Mouse (Mus musculus): Measurements from ENCODE around the gene Slamf1. TPM values are rescaled to one million over a fixed set of nuclear protein-coding genes. Genes with fewer than 3 reads are reported as not detected.

The Slamf1 gene
- 0.36 TPM in 1 of 2 replicates, not detected in the other for total RNA-seq (2015; ENCODE audit: low replicate concordance)
- 0.39 and 3.6 TPM in 2 replicates for total RNA-seq (2017; ENCODE audit: low replicate concordance)

DNA sequence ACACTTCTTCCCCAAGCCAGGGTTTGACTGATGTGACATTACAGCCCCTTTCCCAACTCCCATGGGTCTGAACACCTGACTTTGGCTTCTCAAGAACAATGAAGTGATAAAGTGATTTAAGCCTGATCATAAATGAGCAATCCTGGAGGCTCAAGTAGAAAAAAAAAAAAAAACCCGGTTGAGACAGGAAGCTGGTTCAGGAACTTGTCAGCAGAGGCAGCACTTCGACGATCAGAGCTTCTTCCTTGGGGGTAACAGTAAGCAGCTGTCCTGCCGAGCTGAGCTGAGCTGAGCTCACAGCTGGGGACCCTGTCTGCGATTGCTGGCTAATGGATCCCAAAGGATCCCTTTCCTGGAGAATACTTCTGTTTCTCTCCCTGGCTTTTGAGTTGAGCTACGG, at the start of gene Slamf1:
Gene Slamf1 (plus strand): TSS at position 230 of the 400 bp plus-strand sequence.
- ATAC-seq (replicated peaks; ENCODE audit: low FRiP score, poor library complexity, severe bottlenecking), result no peak

DNA sequence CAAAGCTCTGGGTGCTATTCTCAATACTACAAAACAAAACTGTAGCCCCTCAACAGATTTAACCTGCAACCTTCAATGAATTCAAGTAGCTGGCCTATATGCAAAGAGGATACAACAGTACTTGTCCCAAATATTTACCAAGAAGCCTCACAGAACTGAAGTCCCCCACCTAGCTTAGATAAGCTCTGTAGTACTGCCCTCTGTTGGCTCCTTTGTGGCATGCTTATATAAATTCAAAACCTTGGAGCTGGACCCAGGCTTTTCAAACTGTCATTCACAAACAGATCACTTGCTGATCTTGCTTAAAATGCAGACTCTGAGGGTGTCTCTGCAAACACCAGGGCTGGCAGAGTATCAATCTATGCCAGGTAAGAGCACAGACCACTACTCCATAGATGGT, 35.7 kb upstream of the Slamf1 start:
- ATAC-seq (replicated peaks; ENCODE audit: low FRiP score, poor library complexity, severe bottlenecking), result no peak

DNA sequence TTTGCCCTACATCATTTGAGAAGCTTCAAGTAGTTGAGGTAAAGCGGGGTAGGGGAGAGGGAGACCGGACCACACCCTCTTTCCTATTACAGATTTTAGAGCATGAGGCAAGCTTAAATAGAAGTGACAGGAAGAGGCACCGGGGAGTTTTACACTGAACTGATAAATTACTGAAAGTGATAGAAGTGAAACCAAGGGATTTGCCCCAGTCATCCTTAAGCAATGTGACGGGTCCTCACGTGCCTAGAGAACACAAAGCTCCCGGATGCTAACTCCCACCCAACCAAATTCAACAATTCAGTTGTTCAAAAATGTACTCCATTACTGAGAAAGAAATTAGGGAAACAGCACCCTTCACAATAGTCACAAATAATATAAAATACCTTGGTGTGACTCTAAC, 32.0 kb upstream of the Slamf1 start:
- no peak for ATAC-seq (replicated peaks; ENCODE audit: low FRiP score, poor library complexity, severe bottlenecking)

DNA sequence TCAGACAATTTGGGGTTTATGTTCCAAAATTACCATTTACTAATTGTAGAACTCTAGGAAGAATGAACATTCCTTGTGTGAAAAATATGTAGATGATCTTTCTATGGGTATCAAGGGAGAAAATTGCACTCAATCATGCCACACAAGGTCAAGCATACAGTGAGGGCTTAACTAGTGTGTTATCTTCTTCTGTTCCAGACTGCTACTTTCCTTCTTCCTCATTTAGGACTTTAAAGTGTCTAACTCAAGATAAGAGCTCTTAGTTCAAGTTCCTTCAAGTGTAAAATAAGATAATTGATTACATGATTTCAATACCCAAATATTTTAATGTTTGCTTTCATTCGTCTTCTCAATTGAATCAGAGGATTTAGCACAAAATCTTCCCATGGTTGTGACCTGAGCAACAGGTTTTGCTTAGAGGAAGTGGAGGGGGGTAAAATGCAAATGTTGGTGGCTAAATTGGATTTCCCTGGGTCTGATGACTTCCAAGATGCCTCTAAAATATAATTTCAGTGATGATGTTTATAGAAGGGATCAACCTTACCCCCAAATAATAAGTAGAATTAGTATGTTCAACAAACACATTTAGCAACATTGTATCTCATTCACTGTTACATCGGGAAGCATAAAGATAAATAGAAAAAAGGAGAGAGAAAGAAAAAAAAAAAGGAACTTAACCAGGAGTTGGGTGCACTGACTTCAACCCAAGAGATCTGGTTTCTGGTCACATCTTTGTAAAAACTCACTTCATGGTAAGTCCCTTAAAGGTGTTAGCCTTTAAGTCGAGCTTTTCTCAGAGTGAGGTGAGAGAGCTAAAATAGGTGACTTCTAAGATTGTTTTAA, 18.6 kb upstream of the Slamf1 start:
- no peak for ATAC-seq (replicated peaks; ENCODE audit: low FRiP score, poor library complexity, severe bottlenecking)

DNA sequence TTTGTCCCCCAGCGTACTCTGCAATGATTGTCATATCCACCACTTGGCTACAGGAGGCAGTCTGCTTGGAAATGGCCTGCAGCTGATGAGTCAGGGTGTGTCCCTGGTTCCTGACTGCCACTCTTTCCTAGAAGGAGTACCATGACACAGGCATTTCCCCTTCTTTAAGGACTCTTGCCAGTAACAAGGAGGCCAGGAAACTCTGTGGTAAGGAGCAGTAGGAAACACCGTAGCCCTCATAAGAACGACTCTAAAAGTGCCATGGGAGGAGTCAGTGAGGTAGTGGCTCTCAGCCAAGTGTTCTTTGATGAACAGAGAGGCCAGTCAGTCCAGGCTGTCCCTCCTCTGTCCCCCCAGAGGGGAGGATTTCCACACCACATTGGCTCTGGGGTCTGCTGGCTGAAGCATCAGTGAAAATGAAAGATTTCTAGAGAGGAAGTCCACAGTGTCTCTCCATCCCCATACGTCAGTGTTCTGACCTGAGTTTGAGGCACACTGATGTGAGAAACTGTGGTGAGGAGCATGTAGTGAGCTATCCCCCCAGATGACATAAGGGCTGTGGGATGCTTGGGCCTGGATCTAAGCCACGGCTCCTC, 5.0 kb upstream of the Slamf1 start:
- ATAC-seq (replicated peaks; ENCODE audit: low FRiP score, poor library complexity, severe bottlenecking), result no peak

DNA sequence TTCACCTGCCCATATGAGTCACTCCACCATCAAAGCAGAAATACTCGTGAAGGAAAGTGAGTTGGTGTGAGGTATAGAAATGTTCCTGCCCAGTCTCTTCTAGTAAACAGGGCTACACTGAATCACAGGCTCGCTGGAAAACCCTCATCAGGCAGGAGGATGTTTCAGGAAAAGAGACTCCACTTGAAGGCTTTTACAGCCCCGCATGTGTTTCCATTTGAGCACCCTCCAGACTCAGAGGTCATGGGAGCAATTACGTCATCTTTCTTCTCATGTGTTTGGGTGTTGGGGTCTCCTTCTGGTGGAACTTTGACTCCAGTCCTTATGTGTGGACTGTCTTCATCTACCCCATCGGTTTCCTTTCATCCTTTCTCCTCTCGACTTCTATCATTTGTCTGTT, 4.1 kb downstream of the Slamf1 start:
- no peak for ATAC-seq (replicated peaks; ENCODE audit: low FRiP score, poor library complexity, severe bottlenecking)

DNA sequence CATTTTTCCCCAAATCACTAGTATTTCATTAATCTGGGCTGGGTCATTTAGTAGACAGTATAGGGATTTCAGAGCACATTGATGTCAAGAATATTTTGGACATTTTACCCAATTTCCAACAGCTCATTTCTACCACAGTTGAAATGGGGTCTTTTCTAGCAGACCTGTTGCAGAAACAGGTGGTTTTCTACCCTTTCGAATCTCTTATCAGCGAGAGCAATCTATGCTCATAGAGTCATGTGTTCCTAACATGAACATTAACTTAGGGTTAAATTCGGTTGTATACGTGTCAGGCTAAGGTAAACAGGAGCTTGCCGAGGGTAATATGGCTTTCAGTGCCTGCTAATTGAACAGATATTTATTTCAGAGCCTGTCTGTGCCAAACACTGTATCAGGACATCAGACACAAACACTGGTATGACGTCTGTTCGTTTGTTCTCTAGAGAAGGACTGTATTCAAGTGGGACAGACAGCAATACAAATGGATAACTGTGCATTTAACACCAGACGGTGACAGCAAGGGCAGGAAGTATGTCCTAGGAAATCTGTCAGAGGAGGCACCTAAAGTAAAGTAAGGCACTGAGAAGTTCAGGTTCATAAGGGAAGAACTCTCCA, 5.3 kb downstream of the Slamf1 start:
- no peak for ATAC-seq (replicated peaks; ENCODE audit: low FRiP score, poor library complexity, severe bottlenecking)

DNA sequence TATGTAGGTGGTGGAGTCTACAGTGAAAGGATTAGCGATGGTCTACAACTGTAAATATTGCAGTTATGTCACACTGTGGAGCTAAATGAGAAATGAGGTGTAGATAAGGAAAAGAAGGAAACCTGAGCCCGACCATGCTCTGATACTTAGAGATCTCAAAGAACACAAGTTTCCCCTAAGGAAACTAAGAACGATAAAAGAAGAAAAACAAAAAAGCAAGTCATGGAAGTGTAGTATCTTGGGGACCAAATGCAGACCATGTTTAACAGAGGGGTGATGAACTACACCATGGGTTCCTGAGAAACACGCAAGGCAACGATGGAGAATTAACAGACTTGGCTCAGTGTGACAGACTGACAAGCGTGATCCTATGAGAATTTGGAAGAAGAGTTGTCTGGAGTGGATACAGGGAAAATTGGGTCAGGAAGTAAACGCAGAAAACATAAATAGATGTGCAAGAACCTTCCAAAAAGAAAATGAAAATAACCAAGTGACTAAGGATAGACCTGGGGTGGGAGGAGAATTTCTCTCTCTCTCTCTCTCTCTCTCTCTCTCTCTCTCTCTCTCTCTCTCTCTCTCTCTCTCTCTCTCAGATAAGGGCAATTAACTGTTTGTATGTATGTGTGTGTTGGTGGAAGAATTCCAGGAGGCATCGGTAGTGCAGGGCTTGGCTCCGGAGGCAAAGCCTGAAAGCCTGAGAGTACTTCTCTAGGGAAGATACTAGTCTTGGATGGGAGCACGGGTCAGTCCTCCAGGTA, 6.5 kb downstream of the Slamf1 start:
- no peak for ATAC-seq (replicated peaks; ENCODE audit: low FRiP score, poor library complexity, severe bottlenecking)

DNA sequence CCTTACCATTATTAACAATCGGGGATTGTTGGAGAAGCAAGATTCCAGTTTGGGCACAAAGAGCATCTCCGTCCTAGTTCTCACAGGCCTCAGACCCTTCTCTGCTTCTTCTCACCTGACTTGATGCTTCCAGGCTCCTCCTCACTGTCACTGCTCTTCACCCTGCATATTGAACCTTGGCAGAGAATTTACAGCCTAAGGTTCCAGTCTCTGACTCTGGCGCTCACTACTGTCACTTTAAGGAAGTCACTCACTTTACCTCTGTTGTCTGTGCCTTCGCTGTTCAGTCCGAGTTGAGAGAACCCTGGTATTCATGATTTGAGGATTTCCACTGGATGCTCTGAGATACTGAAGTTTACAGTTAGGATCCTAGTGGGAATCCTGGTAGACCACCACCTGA, 7.3 kb downstream of the Slamf1 start:
- no peak for ATAC-seq (replicated peaks; ENCODE audit: low FRiP score, poor library complexity, severe bottlenecking)

DNA sequence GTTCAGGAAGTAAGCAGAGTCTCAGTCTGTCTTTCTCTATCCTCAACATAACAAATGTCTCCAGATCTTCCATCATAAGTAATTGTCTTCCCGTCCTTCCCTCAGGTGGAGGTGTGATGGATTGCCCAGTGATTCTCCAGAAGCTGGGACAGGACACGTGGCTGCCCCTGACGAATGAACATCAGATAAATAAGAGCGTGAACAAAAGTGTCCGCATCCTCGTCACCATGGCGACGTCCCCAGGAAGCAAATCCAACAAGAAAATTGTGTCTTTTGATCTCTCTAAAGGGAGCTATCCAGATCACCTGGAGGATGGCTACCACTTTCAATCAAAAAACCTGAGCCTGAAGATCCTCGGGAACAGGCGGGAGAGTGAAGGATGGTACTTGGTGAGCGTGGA, 7.8 kb downstream of the Slamf1 start:
- ATAC-seq (replicated peaks; ENCODE audit: low FRiP score, poor library complexity, severe bottlenecking), result no peak

DNA sequence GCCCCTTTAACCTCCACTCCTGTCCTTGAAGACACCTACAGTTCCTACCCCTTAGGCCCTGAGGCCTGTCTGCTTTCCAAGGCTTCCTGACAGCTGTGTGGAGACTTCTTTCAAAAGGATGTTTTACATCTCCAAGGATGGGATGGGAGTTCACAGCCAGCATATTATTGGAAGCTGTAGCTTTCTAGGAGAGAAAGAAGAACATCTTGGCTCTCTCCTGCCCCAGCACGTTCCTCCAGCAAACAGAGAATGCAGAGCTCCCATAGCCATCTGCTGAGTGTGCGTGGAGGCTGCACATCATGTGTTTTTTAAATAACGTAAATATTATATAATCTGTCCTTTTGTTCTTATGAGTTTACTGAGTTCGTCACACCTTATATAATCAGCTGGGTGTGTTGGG, 8.9 kb downstream of the Slamf1 start:
- ATAC-seq (replicated peaks; ENCODE audit: low FRiP score, poor library complexity, severe bottlenecking), result no peak

DNA sequence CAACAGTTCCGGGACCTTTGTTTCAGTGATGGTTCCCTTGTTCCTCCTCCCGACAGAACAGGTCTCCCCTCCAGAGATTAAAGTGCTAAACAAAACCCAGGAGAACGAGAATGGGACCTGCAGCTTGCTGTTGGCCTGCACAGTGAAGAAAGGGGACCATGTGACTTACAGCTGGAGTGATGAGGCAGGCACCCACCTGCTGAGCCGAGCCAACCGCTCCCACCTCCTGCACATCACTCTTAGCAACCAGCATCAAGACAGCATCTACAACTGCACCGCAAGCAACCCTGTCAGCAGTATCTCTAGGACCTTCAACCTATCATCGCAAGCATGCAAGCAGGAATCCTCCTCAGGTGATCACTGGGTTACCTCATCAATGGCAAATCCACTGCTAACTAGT, 10.1 kb downstream of the Slamf1 start:
- ATAC-seq (replicated peaks; ENCODE audit: low FRiP score, poor library complexity, severe bottlenecking), result no peak

DNA sequence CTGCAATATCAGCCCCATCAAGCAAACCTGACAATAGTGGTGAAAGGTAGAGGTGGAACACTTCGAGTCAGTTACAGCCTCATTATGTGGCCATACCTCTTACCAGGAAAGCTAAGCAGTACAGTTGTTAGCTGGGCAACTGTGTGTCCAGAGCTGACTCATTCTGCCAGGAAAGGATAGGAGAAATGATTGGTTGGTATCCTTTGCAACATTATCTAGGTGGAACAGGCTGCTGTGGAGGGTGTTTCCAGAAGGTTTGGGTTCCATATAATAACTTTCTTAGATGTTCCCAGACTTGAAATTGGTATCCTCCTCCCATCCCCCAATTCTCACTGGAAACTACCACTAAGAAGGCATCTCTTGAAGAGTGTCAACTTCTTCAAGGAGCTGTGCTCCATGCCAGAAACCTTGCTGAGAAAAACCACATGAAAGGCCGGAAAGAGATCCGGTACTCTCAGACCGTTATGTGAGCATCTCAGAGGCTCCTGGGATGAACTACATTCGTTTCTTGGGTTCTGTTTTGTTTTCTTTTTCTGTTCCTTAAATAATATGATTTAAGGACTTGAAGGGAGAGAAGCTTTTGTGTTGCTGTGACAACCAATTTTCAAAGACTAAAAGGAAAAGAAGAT, 15.5 kb downstream of the Slamf1 start:
- ATAC-seq (replicated peaks; ENCODE audit: low FRiP score, poor library complexity, severe bottlenecking), result no peak

DNA sequence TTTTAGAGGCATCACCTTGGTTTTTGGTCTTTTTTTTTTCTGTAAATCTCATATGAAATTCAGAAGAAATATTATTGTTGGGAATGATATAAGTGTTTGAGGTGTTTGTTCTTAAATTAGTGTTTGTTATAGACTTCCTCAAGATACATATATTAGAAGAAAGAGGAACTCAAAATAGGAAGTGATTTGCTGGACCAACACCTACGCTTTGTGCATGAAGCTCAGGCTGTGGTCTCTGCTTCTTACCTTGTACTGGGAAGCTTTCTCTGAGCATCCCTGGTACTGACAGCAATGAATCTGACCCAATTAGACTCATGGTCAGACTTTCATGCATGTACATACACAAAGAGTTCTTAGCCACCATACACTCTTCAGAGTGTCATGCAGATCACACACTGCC, 18.9 kb downstream of the Slamf1 start:
- no peak for ATAC-seq (replicated peaks; ENCODE audit: low FRiP score, poor library complexity, severe bottlenecking)

DNA sequence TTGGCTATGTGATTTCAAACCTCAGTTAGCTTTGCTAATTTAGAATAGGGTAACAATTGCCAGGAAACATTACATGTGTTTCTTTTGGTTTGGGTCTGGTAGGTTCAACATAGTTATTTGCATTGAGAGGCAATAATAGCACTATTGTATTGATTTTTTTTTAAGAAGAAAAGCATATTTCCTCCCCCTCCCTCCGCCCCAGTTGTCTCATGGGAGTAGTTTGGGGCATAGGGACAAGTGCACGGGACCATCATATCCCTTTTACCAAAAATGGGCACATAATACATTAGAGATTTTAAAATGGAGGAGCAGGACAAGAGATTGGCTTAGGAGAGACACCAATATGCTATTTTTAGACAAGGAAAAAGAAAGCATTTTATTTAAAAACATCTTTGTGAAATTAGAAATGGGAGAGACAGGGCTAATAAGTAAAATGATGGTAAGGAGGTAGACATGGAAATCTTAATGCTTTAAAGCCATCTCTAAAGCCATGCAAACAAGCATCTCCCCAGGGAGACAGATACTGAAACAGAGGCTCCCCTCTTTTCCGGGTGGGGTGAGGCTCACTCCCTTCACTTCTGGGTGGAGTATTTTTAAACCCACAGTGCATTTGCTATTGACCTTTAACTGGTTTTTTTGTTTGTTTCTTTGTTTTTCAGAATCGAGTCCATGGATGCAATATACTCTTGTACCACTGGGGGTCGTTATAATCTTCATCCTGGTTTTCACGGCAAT, 20.5 kb downstream of the Slamf1 start:
- ATAC-seq (replicated peaks; ENCODE audit: low FRiP score, poor library complexity, severe bottlenecking), result no peak

DNA sequence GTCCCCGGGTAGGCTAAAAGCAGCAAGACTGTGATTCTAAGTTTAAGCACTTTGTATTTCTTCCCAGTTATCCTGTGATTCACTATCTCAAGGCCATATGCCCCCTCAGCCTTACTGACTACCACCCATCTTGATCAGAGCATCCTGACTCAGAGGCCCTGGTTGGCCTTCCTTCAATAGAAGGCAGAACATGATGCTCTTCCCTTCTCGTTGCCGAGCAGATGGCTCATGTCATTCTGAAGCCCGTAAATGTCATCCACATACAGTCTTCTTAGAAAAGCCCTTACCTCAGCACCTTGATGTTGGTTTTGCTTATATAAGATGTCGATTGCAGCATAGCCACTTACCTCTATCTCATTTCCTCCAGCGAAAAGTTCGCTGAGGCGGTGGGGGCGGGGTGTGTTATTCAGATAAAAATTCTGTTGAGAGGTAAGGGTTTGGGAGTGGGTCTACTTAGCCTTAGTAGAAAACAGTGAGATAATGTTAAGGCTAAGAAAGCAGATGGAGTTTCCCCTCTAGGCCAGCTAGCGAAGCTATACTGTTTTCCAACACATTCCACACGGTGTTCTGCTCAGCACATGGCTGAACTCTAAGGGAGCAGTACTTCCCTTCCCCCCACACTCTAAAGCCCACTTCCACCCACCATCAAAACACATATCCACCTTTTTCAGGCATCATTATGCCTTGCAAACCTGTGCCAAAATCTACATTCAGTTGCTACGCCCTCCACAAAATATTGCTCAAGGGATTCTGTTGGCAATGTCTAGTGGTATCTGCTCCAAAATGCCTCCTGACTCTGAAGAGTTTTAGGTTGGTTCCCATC, 21.7 kb downstream of the Slamf1 start:
- no peak for ATAC-seq (replicated peaks; ENCODE audit: low FRiP score, poor library complexity, severe bottlenecking)

DNA sequence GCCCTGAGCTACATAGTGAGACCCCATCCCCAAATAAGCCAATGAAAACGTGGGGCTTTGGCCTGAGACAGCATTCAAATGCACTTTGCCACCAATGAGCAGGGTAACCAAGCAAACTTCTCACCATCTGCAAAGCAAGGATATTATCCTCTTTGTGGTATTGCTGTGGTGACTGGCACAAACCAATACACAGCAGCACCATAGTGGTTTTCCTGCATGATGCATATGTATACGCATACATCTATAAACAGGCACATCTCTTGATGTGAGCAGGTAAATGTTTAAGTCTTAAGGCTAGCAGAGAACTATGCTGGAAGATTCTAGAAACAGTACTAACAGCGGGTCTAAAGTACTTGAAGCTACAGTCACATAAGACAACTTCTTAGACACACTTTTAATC, 22.5 kb downstream of the Slamf1 start:
- no peak for ATAC-seq (replicated peaks; ENCODE audit: low FRiP score, poor library complexity, severe bottlenecking)

DNA sequence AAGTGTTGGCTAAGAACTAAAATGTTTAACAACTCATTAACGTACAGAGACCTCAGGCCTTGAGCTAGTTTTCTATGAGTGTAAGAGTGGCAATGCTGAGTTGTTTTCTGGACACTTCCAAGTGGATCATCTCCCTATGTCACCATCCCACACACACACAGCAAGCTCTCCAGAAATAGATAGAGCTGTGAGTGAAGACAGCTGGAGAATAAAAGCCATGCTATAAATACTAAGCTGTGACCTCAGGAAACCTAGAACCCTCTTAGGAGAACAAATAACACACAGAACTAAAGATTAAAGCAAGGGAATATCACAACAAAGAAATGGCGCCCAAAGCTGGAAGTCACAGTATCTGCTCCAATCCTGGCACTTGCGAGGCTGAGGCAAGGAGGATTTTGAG, 24.6 kb downstream of the Slamf1 start:
- ATAC-seq (replicated peaks; ENCODE audit: low FRiP score, poor library complexity, severe bottlenecking), result no peak
